Mouse (Mus musculus) spleen, adult 2 months (tissue): ENCODE measurements around the gene Olfr64.

ENCODE experiments used
- CTCF ChIP-seq: fragments of 200-500 bp; IDR thresholded peaks from 2 replicates; pipeline ENCODE4 v1.5.1; 2011; ENCODE audit warnings: mild to moderate bottlenecking, inconsistent platforms; ENCODE audit not compliant: insufficient read depth, insufficient read length, insufficient replicate concordance; ENCODE audit errors: extremely low read depth
- POLR2A ChIP-seq: fragments of 200-500 bp; IDR thresholded peaks from 2 replicates; pipeline ENCODE4 v1.6.1; 2011; ENCODE audit warnings: low read depth, low read length, inconsistent platforms

GRCm38 (mm10) chr7:103859076-103859475 is 35.2 kb downstream of the Olfr64 start:
- TF ChIP-seq CTCF (no peak), POLR2A (no peak)
